ENCODE assay signal across 16 mouse cellular contexts in genomic region chr13:90300481-90300880, GRCm38 (mm10).
"Had no signal": no experiment of that assay in that cellular context is flagged by ENCODE, and none has a peak within 500 bp of the region (broad histone marks: within the 10 kb centered on the region; RNA-seq: fewer than 3 reads in every experiment).

No protein-coding gene starts in this region.

- H3K4me1 ChIP-seq: limb, embryonic 10.5 days; limb, embryonic 13.5 days; liver, embryonic 12.5 days; liver, embryonic 15.5 days; neural tube, embryonic 12.5 days; neural tube, embryonic 15.5 days had no signal

- DNase-seq: kidney, adult 2 months; kidney, postnatal 25 days; layer of hippocampus, adult 9-11 months; liver; lung, adult 18-20 months; lung, postnatal 4 days; midbrain, embryonic 14.5 days; thymus, adult 18-20 months; thymus, postnatal 36 days had no signal

- H3K4me3 ChIP-seq: layer of hippocampus, adult 2 months; limb, embryonic 10.5 days; limb, embryonic 13.5 days; liver, embryonic 12.5 days; liver, embryonic 15.5 days; neural tube, embryonic 12.5 days; neural tube, embryonic 15.5 days had no signal
